Mouse (Mus musculus): Measurements from ENCODE around the gene Rfx3. TPM values are rescaled to one million over a fixed set of nuclear protein-coding genes. Genes with fewer than 3 reads are reported as not detected.

Rfx3 gene
- polyA plus RNA-seq (2015; fragmentation: Nextera tagmentation; extraction: Ambion mirVana): 4.1 and 5.3 TPM in 2 replicates

GRCm38 (mm10) chr19:28010471-28011395, at the start of gene Rfx3:
Gene Rfx3, minus strand, starts transcription at chr19:28011166.
- Histone ChIP-seq H3K4me3 (ENCODE audit: low read depth, low read length) (peak within 1 kb of the TSS; percentile 83), H3K9ac (replicated peaks; ENCODE audit: low read depth) (peak within 1 kb of the TSS; percentile 90), H3K4me2 (replicated peaks; ENCODE audit: low read depth, low read length) (peak within 1 kb of the TSS; percentile 76), H3K4me1 (ENCODE audit: insufficient read depth, low read depth, low read length) (no peaks in the 10 kb centered on the region), H3K27ac (ENCODE audit: low read length) (peak within 1 kb of the TSS; percentile 100), H3K27me3 (replicated peaks; ENCODE audit: insufficient read depth, low read length) (no peaks in the 10 kb centered on the region), H3K36me3 (ENCODE audit: insufficient read depth, low read length) (no peaks in the 10 kb centered on the region), H3K9me3 (ENCODE audit: low read length) (no peaks in the 10 kb centered on the region)
- DNase-seq (ENCODE audit: low spot score) (peak; percentile 95), ATAC-seq (peak; percentile 85)
- under 1% methylated on average over 69 of the region's 78 CpGs for WGBS
- TF ChIP-seq CTCF (IDR thresholded peaks at IDR 0.05) (no peak), EP300 (IDR thresholded peaks at IDR 0.05) (no peak)

DNA sequence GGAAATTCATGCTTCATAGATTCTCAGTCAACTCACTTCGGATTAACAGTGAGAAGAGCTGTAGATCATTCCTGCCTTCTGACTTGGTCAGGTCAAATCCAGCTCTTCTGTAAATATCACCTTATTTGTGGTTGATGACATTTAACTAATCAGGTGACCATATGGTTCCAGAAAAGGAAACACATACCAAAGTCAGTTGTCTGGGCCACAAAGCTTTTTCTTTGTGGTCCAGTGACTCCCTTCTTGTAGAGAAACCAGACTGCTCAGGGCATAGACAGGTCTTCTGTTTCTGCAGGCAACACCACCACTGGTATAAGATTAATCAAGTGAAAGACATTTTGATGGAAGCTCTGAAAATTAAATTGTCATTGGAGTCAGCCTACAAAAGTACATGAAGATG, 41.1 kb upstream of the Rfx3 start:
- H3K4me1 ChIP-seq (ENCODE audit: insufficient read depth, low read depth, low read length): no peaks in the 10 kb centered on the region
- no peaks in the 10 kb centered on the region for H3K9me3 ChIP-seq (ENCODE audit: low read length)
- TF ChIP-seq CTCF (IDR thresholded peaks at IDR 0.05): no peak
- TF ChIP-seq EP300 (IDR thresholded peaks at IDR 0.05): no peak
- H3K4me2 ChIP-seq (replicated peaks; ENCODE audit: low read depth, low read length): no peak overlapping the region
- 85% methylated on average over 1 of the region's 1 CpGs for WGBS
- no peak overlapping the region for H3K4me3 ChIP-seq (ENCODE audit: low read depth, low read length)
- H3K9ac ChIP-seq (replicated peaks; ENCODE audit: low read depth): no peak overlapping the region
- ATAC-seq (no peak), DNase-seq (ENCODE audit: low spot score) (no peak)
- no peak overlapping the region for H3K27ac ChIP-seq (ENCODE audit: low read length)
- no peaks in the 10 kb centered on the region for H3K36me3 ChIP-seq (ENCODE audit: insufficient read depth, low read length)
- H3K27me3 ChIP-seq (replicated peaks; ENCODE audit: insufficient read depth, low read length): no peaks in the 10 kb centered on the region

DNA sequence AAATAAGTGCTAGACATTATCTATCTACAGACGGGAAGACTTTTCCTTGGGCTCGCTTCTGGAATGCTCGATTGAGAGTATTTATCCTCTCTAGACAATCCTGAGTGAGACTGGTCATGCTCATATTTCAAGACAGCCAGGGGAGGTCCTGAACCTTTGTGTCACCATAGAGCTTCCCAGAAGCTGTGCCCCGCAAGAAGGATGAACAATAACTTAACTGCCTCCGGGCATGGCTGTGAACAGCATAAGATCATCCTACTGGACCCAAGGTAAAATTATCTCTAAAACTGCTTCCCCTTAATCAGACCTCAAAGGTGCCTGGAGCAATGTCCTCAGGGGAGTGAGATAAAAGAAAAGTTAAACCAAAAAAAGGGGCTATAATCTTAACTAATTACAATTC, 40.6 kb upstream of the Rfx3 start:
- H3K9me3 ChIP-seq (ENCODE audit: low read length): no peaks in the 10 kb centered on the region
- no peak overlapping the region for H3K9ac ChIP-seq (replicated peaks; ENCODE audit: low read depth)
- DNase-seq (ENCODE audit: low spot score) (no peak), ATAC-seq (no peak)
- no peaks in the 10 kb centered on the region for H3K4me1 ChIP-seq (ENCODE audit: insufficient read depth, low read depth, low read length)
- H3K27ac ChIP-seq (ENCODE audit: low read length): no peak overlapping the region
- no peaks in the 10 kb centered on the region for H3K36me3 ChIP-seq (ENCODE audit: insufficient read depth, low read length)
- no peaks in the 10 kb centered on the region for H3K27me3 ChIP-seq (replicated peaks; ENCODE audit: insufficient read depth, low read length)
- 72% methylated on average over 5 of the region's 5 CpGs for WGBS
- TF ChIP-seq CTCF (IDR thresholded peaks at IDR 0.05) (no peak), EP300 (IDR thresholded peaks at IDR 0.05) (no peak)
- H3K4me3 ChIP-seq (ENCODE audit: low read depth, low read length): no peak overlapping the region
- no peak overlapping the region for H3K4me2 ChIP-seq (replicated peaks; ENCODE audit: low read depth, low read length)

DNA sequence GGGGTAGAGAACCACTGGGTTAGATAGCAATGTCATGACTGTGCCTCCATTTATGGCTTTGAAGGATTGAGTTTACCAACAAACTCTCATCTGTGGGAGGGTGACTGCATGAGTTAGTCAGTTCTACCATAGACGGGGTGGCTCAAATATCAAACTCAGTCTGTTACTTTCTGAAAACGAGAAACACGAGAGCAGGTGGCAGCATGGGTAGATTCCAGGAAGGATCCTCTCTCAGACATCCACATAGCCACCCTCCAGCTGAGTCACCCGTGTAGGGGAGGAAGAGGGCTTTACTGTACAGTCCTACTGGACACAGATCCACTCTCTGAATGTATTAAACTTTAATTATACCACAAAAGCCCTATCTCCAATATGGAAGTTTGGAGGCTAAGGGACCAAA, 38.3 kb upstream of the Rfx3 start:
- Histone ChIP-seq H3K27ac (ENCODE audit: low read length) (no peak overlapping the region), H3K9me3 (ENCODE audit: low read length) (no peaks in the 10 kb centered on the region), H3K27me3 (replicated peaks; ENCODE audit: insufficient read depth, low read length) (no peaks in the 10 kb centered on the region), H3K36me3 (ENCODE audit: insufficient read depth, low read length) (no peaks in the 10 kb centered on the region), H3K4me2 (replicated peaks; ENCODE audit: low read depth, low read length) (no peak overlapping the region), H3K4me1 (ENCODE audit: insufficient read depth, low read depth, low read length) (no peaks in the 10 kb centered on the region), H3K9ac (replicated peaks; ENCODE audit: low read depth) (no peak overlapping the region), H3K4me3 (ENCODE audit: low read depth, low read length) (no peak overlapping the region)
- DNase-seq (ENCODE audit: low spot score) (no peak), ATAC-seq (no peak)
- WGBS: 83% methylated on average over 4 of the region's 4 CpGs
- TF ChIP-seq EP300 (IDR thresholded peaks at IDR 0.05) (no peak), CTCF (IDR thresholded peaks at IDR 0.05) (no peak)

GRCm38 (mm10) chr19:28046806-28047205, 35.8 kb upstream of the Rfx3 start:
- no peak overlapping the region for H3K4me3 ChIP-seq (ENCODE audit: low read depth, low read length)
- H3K9me3 ChIP-seq (ENCODE audit: low read length): no peaks in the 10 kb centered on the region
- no peak overlapping the region for H3K27ac ChIP-seq (ENCODE audit: low read length)
- H3K4me1 ChIP-seq (ENCODE audit: insufficient read depth, low read depth, low read length): no peaks in the 10 kb centered on the region
- H3K9ac ChIP-seq (replicated peaks; ENCODE audit: low read depth): no peak overlapping the region
- ATAC-seq (no peak), DNase-seq (ENCODE audit: low spot score) (no peak)
- H3K4me2 ChIP-seq (replicated peaks; ENCODE audit: low read depth, low read length): no peak overlapping the region
- TF ChIP-seq EP300 (IDR thresholded peaks at IDR 0.05): no peak
- TF ChIP-seq CTCF (IDR thresholded peaks at IDR 0.05): no peak
- H3K36me3 ChIP-seq (ENCODE audit: insufficient read depth, low read length): no peaks in the 10 kb centered on the region
- no peaks in the 10 kb centered on the region for H3K27me3 ChIP-seq (replicated peaks; ENCODE audit: insufficient read depth, low read length)
- 89% methylated on average over 5 of the region's 5 CpGs for WGBS

GRCm38 (mm10) chr19:28044950-28045349, 34.0 kb upstream of the Rfx3 start:
- no peaks in the 10 kb centered on the region for H3K27me3 ChIP-seq (replicated peaks; ENCODE audit: insufficient read depth, low read length)
- no peak for TF ChIP-seq EP300 (IDR thresholded peaks at IDR 0.05)
- no peak for TF ChIP-seq CTCF (IDR thresholded peaks at IDR 0.05)
- no peak overlapping the region for H3K9ac ChIP-seq (replicated peaks; ENCODE audit: low read depth)
- no peak overlapping the region for H3K4me2 ChIP-seq (replicated peaks; ENCODE audit: low read depth, low read length)
- DNase-seq (ENCODE audit: low spot score): no peak
- no peak overlapping the region for H3K4me3 ChIP-seq (ENCODE audit: low read depth, low read length)
- WGBS: 65% methylated on average over 5 of the region's 5 CpGs
- no peaks in the 10 kb centered on the region for H3K9me3 ChIP-seq (ENCODE audit: low read length)
- no peaks in the 10 kb centered on the region for H3K4me1 ChIP-seq (ENCODE audit: insufficient read depth, low read depth, low read length)
- no peak for ATAC-seq
- H3K36me3 ChIP-seq (ENCODE audit: insufficient read depth, low read length): no peaks in the 10 kb centered on the region
- no peak overlapping the region for H3K27ac ChIP-seq (ENCODE audit: low read length)

Data from lung, postnatal 0 days (tissue).